Mouse (Mus musculus): ENCODE measurements around the gene Ncoa1. TPM values are rescaled to one million over a fixed set of nuclear protein-coding genes. Genes with fewer than 3 reads are reported as not detected.

Gene Ncoa1
- total RNA-seq, 1 experiment: 13.3 TPM

DNA sequence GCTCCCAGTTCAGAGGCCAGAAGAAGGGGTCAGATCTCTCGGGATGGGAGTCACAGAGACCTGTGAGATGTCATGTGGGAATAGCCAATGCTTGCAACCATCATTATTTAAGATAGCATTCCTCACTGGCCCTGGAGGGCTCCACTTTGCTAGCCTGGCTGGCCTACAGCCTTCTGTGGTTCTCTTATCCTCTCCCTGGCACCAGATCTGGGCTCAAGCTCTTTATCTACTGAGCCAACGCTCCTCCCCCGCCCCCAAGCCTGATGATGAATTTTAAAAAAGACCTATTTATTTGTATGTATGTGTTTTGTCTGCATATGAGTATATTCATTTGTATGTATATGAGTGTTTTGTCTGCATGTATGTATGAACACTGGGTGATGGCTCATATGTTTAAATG, 197.1 kb downstream of the Ncoa1 start:
- DNase-seq (ENCODE audit: low read depth, low spot score): no peak
- Histone ChIP-seq H3K27ac (ENCODE audit: insufficient read depth, low read depth, low read length, poor library complexity, severe bottlenecking) (no peak overlapping the region), H3K9ac (ENCODE audit: insufficient read depth, low read depth, low read length, poor library complexity, severe bottlenecking) (no peak overlapping the region), H3K9me3 (ENCODE audit: control insufficient read depth, insufficient read depth, low read depth, low read length) (no peaks in the 10 kb centered on the region), H3K4me1 (ENCODE audit: control insufficient read depth in 2 of 2, insufficient read depth in 2 of 2, low read length in 2 of 2, poor library complexity in 1 of 2) (no peaks in the 10 kb centered on the region), H3K36me3 (ENCODE audit: control insufficient read depth, insufficient read depth, low read length, poor library complexity, severe bottlenecking) (no peaks in the 10 kb centered on the region), H3K4me3 (ENCODE audit: insufficient read depth in 1 of 2, low read depth in 1 of 2, low read length in 2 of 2, poor library complexity in 1 of 2, severe bottlenecking in 1 of 2) (no peak overlapping the region)
- in situ Hi-C loops (cut with MboI; ENCODE audit: low sequenced_read_pairs in 2 of 2, unreplicated experiment in 2 of 2): no loop called here
- TF ChIP-seq ZC3H11A (IDR thresholded peaks at IDR 0.05; ENCODE audit: borderline replicate concordance, low read depth, low read length) (no peak), CHD2 (IDR thresholded peaks at IDR 0.05; ENCODE audit: low read depth, low read length) (no peak), HCFC1 (IDR thresholded peaks at IDR 0.05; ENCODE audit: borderline replicate concordance, insufficient read depth, low read length) (no peak), ZNF384 (IDR thresholded peaks at IDR 0.05; ENCODE audit: low read depth, low read length) (no peak), MAFK (IDR thresholded peaks at IDR 0.05; ENCODE audit: insufficient read depth, low read depth, low read length) (no peak)

GRCm38 (mm10) chr12:4278978-4279755, 197.8 kb downstream of the Ncoa1 start:
- no peak for DNase-seq (ENCODE audit: low read depth, low spot score)
- Histone ChIP-seq H3K4me3 (ENCODE audit: insufficient read depth in 1 of 2, low read depth in 1 of 2, low read length in 2 of 2, poor library complexity in 1 of 2, severe bottlenecking in 1 of 2) (no peak overlapping the region), H3K36me3 (ENCODE audit: control insufficient read depth, insufficient read depth, low read length, poor library complexity, severe bottlenecking) (no peaks in the 10 kb centered on the region; the same call in 1 of the 2 replicates), H3K27ac (ENCODE audit: insufficient read depth, low read depth, low read length, poor library complexity, severe bottlenecking) (no peak overlapping the region), H3K9ac (ENCODE audit: insufficient read depth, low read depth, low read length, poor library complexity, severe bottlenecking) (no peak overlapping the region), H3K9me3 (ENCODE audit: control insufficient read depth, insufficient read depth, low read depth, low read length) (no peaks in the 10 kb centered on the region), H3K4me1 (ENCODE audit: control insufficient read depth in 2 of 2, insufficient read depth in 2 of 2, low read length in 2 of 2, poor library complexity in 1 of 2) (no peaks in the 10 kb centered on the region)
- in situ Hi-C loops (cut with MboI; ENCODE audit: low sequenced_read_pairs in 2 of 2, unreplicated experiment in 2 of 2): no loop called here
- no peak for TF ChIP-seq MAFK (IDR thresholded peaks at IDR 0.05; ENCODE audit: insufficient read depth, low read depth, low read length)

DNA sequence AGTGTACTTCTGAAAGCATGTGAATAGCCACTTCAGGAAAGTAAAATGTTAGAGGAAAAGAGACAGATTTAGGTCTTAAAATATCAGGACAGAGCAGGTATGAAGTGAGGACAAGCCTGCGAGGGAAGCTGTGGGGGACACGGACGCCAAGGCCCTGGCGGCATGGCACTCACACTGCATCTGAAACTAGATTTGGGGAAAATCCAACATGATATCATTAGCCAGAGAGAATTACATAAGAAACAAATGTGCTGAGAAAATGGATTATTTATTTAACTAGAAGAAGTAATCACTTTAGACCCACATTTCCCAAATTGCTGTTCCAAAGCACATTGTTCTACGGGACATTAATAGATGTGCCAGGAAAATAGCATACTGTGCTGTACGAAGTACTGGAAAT, 205.9 kb downstream of the Ncoa1 start:
- TF ChIP-seq MAFK (IDR thresholded peaks at IDR 0.05; ENCODE audit: insufficient read depth, low read depth, low read length) (no peak), ZC3H11A (IDR thresholded peaks at IDR 0.05; ENCODE audit: borderline replicate concordance, low read depth, low read length) (no peak), HCFC1 (IDR thresholded peaks at IDR 0.05; ENCODE audit: borderline replicate concordance, insufficient read depth, low read length) (no peak), CHD2 (IDR thresholded peaks at IDR 0.05; ENCODE audit: low read depth, low read length) (no peak), ZNF384 (IDR thresholded peaks at IDR 0.05; ENCODE audit: low read depth, low read length) (no peak)
- peaks cover 3% of the 10 kb centered on the region; the same call in 1 of the 2 replicates for H3K36me3 ChIP-seq (ENCODE audit: control insufficient read depth, insufficient read depth, low read length, poor library complexity, severe bottlenecking)
- no peak overlapping the region for H3K9ac ChIP-seq (ENCODE audit: insufficient read depth, low read depth, low read length, poor library complexity, severe bottlenecking)
- no peak for DNase-seq (ENCODE audit: low read depth, low spot score)
- no peaks in the 10 kb centered on the region for H3K4me1 ChIP-seq (ENCODE audit: control insufficient read depth in 2 of 2, insufficient read depth in 2 of 2, low read length in 2 of 2, poor library complexity in 1 of 2)
- in situ Hi-C loops (cut with MboI; ENCODE audit: low sequenced_read_pairs in 2 of 2, unreplicated experiment in 2 of 2): no loop called here
- H3K9me3 ChIP-seq (ENCODE audit: control insufficient read depth, insufficient read depth, low read depth, low read length): no peaks in the 10 kb centered on the region
- no peak overlapping the region for H3K4me3 ChIP-seq (ENCODE audit: insufficient read depth in 1 of 2, low read depth in 1 of 2, low read length in 2 of 2, poor library complexity in 1 of 2, severe bottlenecking in 1 of 2)
- no peak overlapping the region for H3K27ac ChIP-seq (ENCODE audit: insufficient read depth, low read depth, low read length, poor library complexity, severe bottlenecking)

- H3K9me3 ChIP-seq (ENCODE audit: control insufficient read depth, insufficient read depth, low read depth, low read length): no peaks in the 10 kb centered on the region
- TF ChIP-seq ZC3H11A (IDR thresholded peaks at IDR 0.05; ENCODE audit: borderline replicate concordance, low read depth, low read length) (no peak), CHD2 (IDR thresholded peaks at IDR 0.05; ENCODE audit: low read depth, low read length) (no peak), HCFC1 (IDR thresholded peaks at IDR 0.05; ENCODE audit: borderline replicate concordance, insufficient read depth, low read length) (no peak), MAFK (IDR thresholded peaks at IDR 0.05; ENCODE audit: insufficient read depth, low read depth, low read length) (no peak), ZNF384 (IDR thresholded peaks at IDR 0.05; ENCODE audit: low read depth, low read length) (no peak)
- no peak overlapping the region; the same call in 1 of the 2 replicates for H3K27ac ChIP-seq (ENCODE audit: insufficient read depth, low read depth, low read length, poor library complexity, severe bottlenecking)
- no peaks in the 10 kb centered on the region for H3K4me1 ChIP-seq (ENCODE audit: control insufficient read depth in 2 of 2, insufficient read depth in 2 of 2, low read length in 2 of 2, poor library complexity in 1 of 2)
- no peak overlapping the region for H3K4me3 ChIP-seq (ENCODE audit: insufficient read depth in 1 of 2, low read depth in 1 of 2, low read length in 2 of 2, poor library complexity in 1 of 2, severe bottlenecking in 1 of 2)
- no peak for DNase-seq (ENCODE audit: low read depth, low spot score)
- H3K36me3 ChIP-seq (ENCODE audit: control insufficient read depth, insufficient read depth, low read length, poor library complexity, severe bottlenecking): peaks cover 6% of the 10 kb centered on the region; the same call in 1 of the 2 replicates
- in situ Hi-C loops (cut with MboI; ENCODE audit: low sequenced_read_pairs in 2 of 2, unreplicated experiment in 2 of 2): no loop called here
- H3K9ac ChIP-seq (ENCODE audit: insufficient read depth, low read depth, low read length, poor library complexity, severe bottlenecking): 0 out of 2 replicates have a peak overlapping the region, but pooled peaks have one; percentile 30
These were observed 209.2 kb downstream of the Ncoa1 start for GRCm38 (mm10) chr12:4267765-4268164.
